Mouse (Mus musculus) myocyte (in vitro differentiated cells): ENCODE measurements around the gene 6030458C11Rik.

ENCODE experiments used
- MAX ChIP-seq: IDR thresholded peaks from one replicate; pipeline ENCODE4 v1.6.1; 2011; ENCODE audit warnings: low read depth, mild to moderate bottlenecking, control low read depth
- POLR2A ChIP-seq: IDR thresholded peaks from one replicate; pipeline ENCODE4 v1.6.1; 2011; ENCODE audit warnings: low read depth, mild to moderate bottlenecking, control low read depth, moderate library complexity; ENCODE audit not compliant: insufficient read length

DNA sequence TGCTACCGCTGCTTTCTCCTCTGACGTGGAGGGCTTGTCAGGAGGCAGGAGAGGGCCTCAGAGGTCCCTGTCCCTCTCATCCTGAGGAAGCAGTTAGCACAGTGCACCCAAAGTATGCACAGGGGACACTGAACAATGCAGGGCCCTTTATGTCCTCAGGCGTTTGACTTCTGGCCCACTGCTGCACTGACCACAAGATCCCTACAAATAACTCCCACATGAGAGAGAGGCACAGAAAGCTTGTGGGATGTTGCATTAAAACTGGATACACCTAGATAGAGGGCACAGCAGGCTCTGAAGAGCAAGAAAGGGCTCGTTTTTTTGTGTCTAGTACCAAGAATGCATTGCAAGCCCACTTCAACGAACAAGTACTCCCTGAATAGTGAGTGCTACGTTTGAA lies 30.1 kb downstream of the 6030458C11Rik start:
- no peak for TF ChIP-seq POLR2A
- TF ChIP-seq MAX: no peak
